31 mouse cellular contexts compared by ENCODE assay signal in genomic region chr1:150225529-150225928, GRCm38 (mm10).
"Had no signal": no experiment of that assay in that cellular context is flagged by ENCODE, and none has a peak within 500 bp of the region (broad histone marks: within the 10 kb centered on the region; RNA-seq: fewer than 3 reads in every experiment).

No protein-coding gene starts in this region.

- H3K27me3 ChIP-seq: heart, embryonic 12.5 days; heart, embryonic 13.5 days; heart, embryonic 15.5 days; hindbrain, embryonic 12.5 days; hindbrain, embryonic 13.5 days; hindbrain, embryonic 15.5 days; intestine, embryonic 15.5 days; kidney, embryonic 15.5 days had no signal

- DNase-seq: heart, postnatal 14 days; heart, postnatal 36 days; heart, postnatal 4 days; kidney, adult 11 months; kidney, adult 18-20 months; kidney, adult 2 months; kidney, adult 8-10 months; kidney, adult 9 months; kidney, postnatal 10 days; kidney, postnatal 14 days; kidney, postnatal 25 days; kidney, postnatal 36 days; kidney, postnatal 4 days; layer of hippocampus, adult 9-11 months; layer of hippocampus, postnatal 36 days had no signal

- H3K36me3 ChIP-seq: heart, embryonic 10.5 days; heart, embryonic 12.5 days; heart, embryonic 13.5 days; heart, embryonic 15.5 days; hindbrain, embryonic 10.5 days; hindbrain, embryonic 12.5 days; hindbrain, embryonic 13.5 days; hindbrain, embryonic 15.5 days; intestine, embryonic 15.5 days; kidney, embryonic 15.5 days had no signal

- H3K27ac ChIP-seq: heart, embryonic 10.5 days; heart, embryonic 13.5 days; heart, embryonic 15.5 days; hindbrain, embryonic 10.5 days; hindbrain, embryonic 12.5 days; hindbrain, embryonic 13.5 days; hindbrain, embryonic 14.5 days; hindbrain, embryonic 15.5 days; hindbrain, postnatal 0 days; intestine, embryonic 15.5 days; kidney, embryonic 15.5 days; kidney, postnatal 0 days; layer of hippocampus, adult 2 months; left cerebral cortex, adult 2 months had no signal

- H3K4me1 ChIP-seq: heart, embryonic 10.5 days; heart, embryonic 12.5 days; heart, embryonic 13.5 days; heart, embryonic 15.5 days; hindbrain, embryonic 10.5 days; hindbrain, embryonic 12.5 days; hindbrain, embryonic 13.5 days; hindbrain, embryonic 15.5 days; intestine, embryonic 15.5 days; kidney, embryonic 15.5 days had no signal

- H3K4me2 ChIP-seq: heart, embryonic 11.5 days; heart, embryonic 12.5 days; heart, embryonic 13.5 days; heart, embryonic 15.5 days; hindbrain, embryonic 12.5 days; hindbrain, embryonic 13.5 days; hindbrain, embryonic 14.5 days; hindbrain, embryonic 15.5 days; intestine, embryonic 15.5 days; kidney, embryonic 15.5 days had no signal

- H3K9me3 ChIP-seq: heart, embryonic 10.5 days; heart, embryonic 13.5 days; heart, embryonic 15.5 days; hindbrain, embryonic 10.5 days; hindbrain, embryonic 12.5 days; hindbrain, embryonic 13.5 days; hindbrain, embryonic 15.5 days; intestine, embryonic 15.5 days; kidney, embryonic 15.5 days had no signal

- H3K9ac ChIP-seq: heart, embryonic 12.5 days; heart, embryonic 13.5 days; heart, embryonic 15.5 days; hindbrain, embryonic 12.5 days; hindbrain, embryonic 13.5 days; hindbrain, embryonic 14.5 days; hindbrain, embryonic 15.5 days; intestine, embryonic 15.5 days; kidney, embryonic 15.5 days had no signal

- H3K4me3 ChIP-seq: heart, embryonic 10.5 days; heart, embryonic 12.5 days; heart, embryonic 13.5 days; heart, embryonic 15.5 days; hindbrain, embryonic 10.5 days; hindbrain, embryonic 12.5 days; hindbrain, embryonic 13.5 days; hindbrain, embryonic 15.5 days; intestine, embryonic 15.5 days; kidney, embryonic 15.5 days; layer of hippocampus, adult 2 months; left cerebral cortex, adult 2 months had no signal
